Mouse (Mus musculus): ENCODE measurements at regions not wholly inside any gene's neighbourhood (a gene's known extent, or its start where the extent isn't known, plus 50 kb on each side); places are given as distances from the start of the nearest gene placed in this dataset.

GRCm38 (mm10) chr13:116243272-116243784, 66.2 kb downstream of the Isl1 start:
- no peak for DNase-seq (ENCODE audit: extremely low read depth, insufficient read length, low spot score)

GRCm38 (mm10) chr13:116215101-116215500, 94.4 kb downstream of the Isl1 start:
- no peak for DNase-seq (ENCODE audit: extremely low read depth, insufficient read length, low spot score)

GRCm38 (mm10) chr13:116213843-116214829, 95.4 kb downstream of the Isl1 start:
- DNase-seq (ENCODE audit: extremely low read depth, insufficient read length, low spot score) = no peak

- peak; percentile 18 for DNase-seq (ENCODE audit: extremely low read depth, insufficient read length, low spot score)
Observed at GRCm38 (mm10) chr13:116201177-116201920, 108.1 kb downstream of the Isl1 start.

GRCm38 (mm10) chr13:116187059-116187458, 122.4 kb downstream of the Isl1 start:
- no peak for DNase-seq (ENCODE audit: extremely low read depth, insufficient read length, low spot score)

GRCm38 (mm10) chr13:116177781-116178180, 131.7 kb downstream of the Isl1 start:
- no peak for DNase-seq (ENCODE audit: extremely low read depth, insufficient read length, low spot score)

GRCm38 (mm10) chr13:116174976-116175375, 134.5 kb downstream of the Isl1 start:
- DNase-seq (ENCODE audit: extremely low read depth, insufficient read length, low spot score) = no peak

- no peak for DNase-seq (ENCODE audit: extremely low read depth, insufficient read length, low spot score)
Observed at GRCm38 (mm10) chr13:116173866-116174265, 135.6 kb downstream of the Isl1 start.

- DNase-seq (ENCODE audit: extremely low read depth, insufficient read length, low spot score) = no peak
Observed at GRCm38 (mm10) chr13:116143022-116143421, 166.5 kb downstream of the Isl1 start.

- no peak for DNase-seq (ENCODE audit: extremely low read depth, insufficient read length, low spot score)
Observed at GRCm38 (mm10) chr13:116118664-116119063, 190.8 kb downstream of the Isl1 start.

- DNase-seq (ENCODE audit: extremely low read depth, insufficient read length, low spot score) = no peak
Observed at GRCm38 (mm10) chr13:116111032-116111808, 198.3 kb downstream of the Isl1 start.

GRCm38 (mm10) chr13:116110578-116110977, 198.9 kb downstream of the Isl1 start:
- no peak for DNase-seq (ENCODE audit: extremely low read depth, insufficient read length, low spot score)

GRCm38 (mm10) chr13:116087541-116088308, 221.8 kb downstream of the Isl1 start:
- DNase-seq (ENCODE audit: extremely low read depth, insufficient read length, low spot score) = no peak

- no peak for DNase-seq (ENCODE audit: extremely low read depth, insufficient read length, low spot score)
Observed at GRCm38 (mm10) chr13:116087140-116087539, 222.3 kb downstream of the Isl1 start.

- DNase-seq (ENCODE audit: extremely low read depth, insufficient read length, low spot score) = no peak
Observed at GRCm38 (mm10) chr13:116056976-116057647, 252.4 kb downstream of the Isl1 start.

- DNase-seq (ENCODE audit: extremely low read depth, insufficient read length, low spot score) = no peak
Observed at GRCm38 (mm10) chr13:116056112-116056652, 253.3 kb downstream of the Isl1 start.

- no peak for DNase-seq (ENCODE audit: extremely low read depth, insufficient read length, low spot score)
Observed at GRCm38 (mm10) chr13:116036166-116036565, 273.3 kb downstream of the Isl1 start.

GRCm38 (mm10) chr13:116030152-116030720, 279.3 kb downstream of the Isl1 start:
- no peak for DNase-seq (ENCODE audit: extremely low read depth, insufficient read length, low spot score)

GRCm38 (mm10) chr13:116028583-116028982, 280.9 kb downstream of the Isl1 start:
- DNase-seq (ENCODE audit: extremely low read depth, insufficient read length, low spot score) = no peak
